Mouse (Mus musculus) embryonic facial prominence, embryonic 13.5 days (tissue): ENCODE data around the gene Plcd3. TPM values are rescaled to one million over a fixed set of nuclear protein-coding genes. Genes with fewer than 3 reads are reported as not detected.
A peak's percentile ranks its signal among the peaks of the same experiment; 100 is the strongest.

Source experiments
- ATAC-seq: fragments of 200-750 bp; cut with Nextera tagmentation; 2 replicates; pipeline ENCODE4 v1.8.0; 2017; ENCODE audit warnings: low read depth; ENCODE audit not compliant: insufficient number of reproducible peaks, insufficient read depth, low FRiP score, low TSS enrichment
- H3K27ac ChIP-seq: fragments of 300-500 bp; sonication (generic); 2 replicates; pipeline ENCODE4 v1.5.1; 2015; ENCODE audit warnings: moderate library complexity, mild to moderate bottlenecking, inconsistent platforms
- H3K27me3 ChIP-seq: fragments of 300-500 bp; sonication (generic); 2 replicates; pipeline ENCODE4 v1.6.1; 2015; ENCODE audit warnings: mild to moderate bottlenecking, inconsistent platforms
- H3K36me3 ChIP-seq: fragments of 300-500 bp; sonication (generic); 2 replicates; pipeline ENCODE4 v1.6.1; 2015; ENCODE audit warnings: mild to moderate bottlenecking, inconsistent platforms
- H3K4me1 ChIP-seq: fragments of 300-500 bp; sonication (generic); 2 replicates; pipeline ENCODE4 v1.6.1; 2015; ENCODE audit warnings: inconsistent platforms
- H3K4me2 ChIP-seq: fragments of 300-500 bp; sonication (generic); 2 replicates; pipeline ENCODE4 v1.6.1; 2015; ENCODE audit warnings: moderate library complexity, mild to moderate bottlenecking, inconsistent platforms
- H3K4me3 ChIP-seq: fragments of 300-500 bp; sonication (generic); 2 replicates; pipeline ENCODE4 v1.5.1; 2015; ENCODE audit warnings: mild to moderate bottlenecking, inconsistent platforms
- H3K9ac ChIP-seq: fragments of 300-500 bp; sonication (generic); 2 replicates; pipeline ENCODE4 v1.6.1; 2015; ENCODE audit warnings: mild to moderate bottlenecking, inconsistent platforms
- H3K9me3 ChIP-seq: fragments of 300-500 bp; sonication (generic); 2 replicates; pipeline ENCODE4 v1.6.1; 2016; ENCODE audit warnings: inconsistent platforms
- WGBS: fragments of 180-500 bp; shearing (Covaris S2); methylation state at CpG from one replicate; pipeline ENCODE4 v1.1.7; 2015; ENCODE audit warnings: mixed read lengths; 5-methylcytosine and 5-hydroxymethylcytosine counted together
- polyA plus RNA-seq: library from polyadenylated mRNA; unstranded; fragments of >200 nt; fragmentation: Nextera tagmentation; extraction: Ambion mirVana; gene quantifications from 2 replicates; pipeline ENCODE4 v1.2.1, GENCODE M21; 2015

Plcd3 gene
- 5.3 and 7.2 TPM in 2 replicates for polyA plus RNA-seq

GRCm38 (mm10) chr11:103101481-103101865 is at the start of gene Plcd3, which contains the start of gene Acbd4:
Plcd3 (minus strand) TSS chr11:103101658.
Acbd4 (plus strand) TSS chr11:103101682.
- H3K9me3 ChIP-seq, result no peaks in the 10 kb centered on the region
- WGBS, result under 1% methylated on average over 34 of the region's 34 CpGs
- no peak within 1 kb of the TSS for H3K27ac ChIP-seq
- peaks cover 45% of the 10 kb centered on the region for H3K4me1 ChIP-seq
- H3K36me3 ChIP-seq, result no peaks in the 10 kb centered on the region
- ATAC-seq, result no peak
- H3K27me3 ChIP-seq, result peaks cover 69% of the 10 kb centered on the region
- H3K4me2 ChIP-seq, result peak within 1 kb of the TSS; percentile 73
- peak within 1 kb of the TSS; percentile 55 for H3K4me3 ChIP-seq
- H3K9ac ChIP-seq, result peak within 1 kb of the TSS; percentile 71

- Histone ChIP-seq H3K4me1 (peaks cover 5% of the 10 kb centered on the region), H3K4me3 (no peak overlapping the region), H3K36me3 (no peaks in the 10 kb centered on the region), H3K9ac (no peak overlapping the region), H3K4me2 (no peak overlapping the region), H3K27me3 (no peaks in the 10 kb centered on the region), H3K27ac (no peak overlapping the region), H3K9me3 (no peaks in the 10 kb centered on the region)
- WGBS, result 92% methylated on average over 4 of the region's 4 CpGs
- ATAC-seq, result no peak
Measured at GRCm38 (mm10) chr11:103149771-103150170, 48.3 kb upstream of the Plcd3 start.

GRCm38 (mm10) chr11:103147766-103148165 is 46.3 kb upstream of the Plcd3 start:
- no peak for ATAC-seq
- H3K4me3 ChIP-seq, result no peak overlapping the region
- H3K9ac ChIP-seq, result no peak overlapping the region
- H3K27ac ChIP-seq, result no peak overlapping the region
- no peaks in the 10 kb centered on the region for H3K9me3 ChIP-seq
- 71% methylated on average over 4 of the region's 4 CpGs for WGBS
- H3K4me1 ChIP-seq, result peaks cover 18% of the 10 kb centered on the region
- no peaks in the 10 kb centered on the region for H3K27me3 ChIP-seq
- H3K4me2 ChIP-seq, result no peak overlapping the region
- no peaks in the 10 kb centered on the region for H3K36me3 ChIP-seq

- peaks cover 31% of the 10 kb centered on the region for H3K4me1 ChIP-seq
- H3K36me3 ChIP-seq, result no peaks in the 10 kb centered on the region
- 89% methylated on average over 4 of the region's 4 CpGs for WGBS
- H3K27me3 ChIP-seq, result no peaks in the 10 kb centered on the region
- no peaks in the 10 kb centered on the region for H3K9me3 ChIP-seq
- H3K4me3 ChIP-seq, result no peak overlapping the region
- no peak overlapping the region for H3K4me2 ChIP-seq
- H3K9ac ChIP-seq, result no peak overlapping the region
- no peak overlapping the region for H3K27ac ChIP-seq
- ATAC-seq, result no peak
Measured at GRCm38 (mm10) chr11:103146386-103146785, 44.9 kb upstream of the Plcd3 start.

- no peaks in the 10 kb centered on the region for H3K27me3 ChIP-seq
- no peaks in the 10 kb centered on the region for H3K9me3 ChIP-seq
- H3K27ac ChIP-seq, result peak overlapping the region; percentile 34; the same call in 1 of the 2 replicates
- no peak overlapping the region for H3K4me2 ChIP-seq
- ATAC-seq, result no peak
- H3K36me3 ChIP-seq, result peaks cover 3% of the 10 kb centered on the region; the same call in 1 of the 2 replicates
- H3K4me1 ChIP-seq, result peaks cover 38% of the 10 kb centered on the region
- no peak overlapping the region for H3K9ac ChIP-seq
- H3K4me3 ChIP-seq, result no peak overlapping the region
- WGBS, result 24% methylated on average over 12 of the region's 12 CpGs
Measured at GRCm38 (mm10) chr11:103144309-103145285, 43.1 kb upstream of the Plcd3 start.

- H3K4me2 ChIP-seq, result peak overlapping the region; percentile 57
- H3K9ac ChIP-seq, result peak overlapping the region; percentile 66
- peak overlapping the region; percentile 35 for H3K4me3 ChIP-seq
- peaks cover 21% of the 10 kb centered on the region for H3K36me3 ChIP-seq
- peak; percentile 80 for ATAC-seq
- H3K4me1 ChIP-seq, result peaks cover 38% of the 10 kb centered on the region
- H3K27me3 ChIP-seq, result no peaks in the 10 kb centered on the region
- H3K27ac ChIP-seq, result peak overlapping the region; percentile 91
- 15% methylated on average over 8 of the region's 8 CpGs for WGBS
- no peaks in the 10 kb centered on the region for H3K9me3 ChIP-seq
Measured at GRCm38 (mm10) chr11:103142441-103143182, 41.2 kb upstream of the Plcd3 start.

GRCm38 (mm10) chr11:103141944-103142255 is 40.4 kb upstream of the Plcd3 start:
- peak overlapping the region; percentile 12; the same call in 1 of the 2 replicates for H3K9ac ChIP-seq
- H3K36me3 ChIP-seq, result peaks cover 21% of the 10 kb centered on the region
- H3K4me3 ChIP-seq, result no peak overlapping the region
- no peak for ATAC-seq
- peaks cover 38% of the 10 kb centered on the region for H3K4me1 ChIP-seq
- H3K9me3 ChIP-seq, result no peaks in the 10 kb centered on the region
- H3K27me3 ChIP-seq, result no peaks in the 10 kb centered on the region
- H3K4me2 ChIP-seq, result peak overlapping the region; percentile 57; the same call in 1 of the 2 replicates
- peak overlapping the region; percentile 91 for H3K27ac ChIP-seq
- WGBS, result 35% methylated on average over 1 of the region's 1 CpGs

GRCm38 (mm10) chr11:103141101-103141943 is 39.9 kb upstream of the Plcd3 start:
- 21% methylated on average over 11 of the region's 11 CpGs for WGBS
- H3K4me3 ChIP-seq, result no peak overlapping the region
- H3K27ac ChIP-seq, result peak overlapping the region; percentile 91
- H3K4me1 ChIP-seq, result peaks cover 39% of the 10 kb centered on the region
- peak overlapping the region; percentile 36; the same call in 1 of the 2 replicates for H3K9ac ChIP-seq
- no peaks in the 10 kb centered on the region for H3K9me3 ChIP-seq
- H3K36me3 ChIP-seq, result peaks cover 21% of the 10 kb centered on the region
- H3K27me3 ChIP-seq, result no peaks in the 10 kb centered on the region
- 0 out of 2 replicates have a peak overlapping the region, but pooled peaks have one; percentile 57 for H3K4me2 ChIP-seq
- no peak for ATAC-seq

- H3K4me1 ChIP-seq, result peaks cover 42% of the 10 kb centered on the region
Measured at GRCm38 (mm10) chr11:103140763-103141100, 39.3 kb upstream of the Plcd3 start.

GRCm38 (mm10) chr11:103139951-103140762 is 38.7 kb upstream of the Plcd3 start:
- Histone ChIP-seq H3K9me3 (no peaks in the 10 kb centered on the region), H3K4me2 (no peak overlapping the region), H3K36me3 (peaks cover 21% of the 10 kb centered on the region), H3K9ac (no peak overlapping the region), H3K4me3 (no peak overlapping the region), H3K27me3 (no peaks in the 10 kb centered on the region), H3K27ac (peak overlapping the region; percentile 91), H3K4me1 (peaks cover 45% of the 10 kb centered on the region)
- no peak for ATAC-seq
- WGBS, result 72% methylated on average over 14 of the region's 14 CpGs

More at GRCm38 (mm10) chr11:103140763-103141100, 39.3 kb upstream of the Plcd3 start:
- no peaks in the 10 kb centered on the region for H3K27me3 ChIP-seq
- no peaks in the 10 kb centered on the region for H3K9me3 ChIP-seq
- H3K27ac ChIP-seq, result peak overlapping the region; percentile 91
- no peak overlapping the region for H3K4me2 ChIP-seq
- ATAC-seq, result no peak
- H3K36me3 ChIP-seq, result peaks cover 21% of the 10 kb centered on the region
- no peak overlapping the region for H3K4me3 ChIP-seq
- H3K9ac ChIP-seq, result peak overlapping the region; percentile 36; the same call in 1 of the 2 replicates
- 43% methylated on average over 6 of the region's 6 CpGs for WGBS
